Mouse (Mus musculus) brain, embryonic 18.5 days (tissue): ENCODE data around the gene Ros1.

ENCODE experiments used
- DNase-seq: peaks from one replicate; pipeline ENCODE4 v3.0.0-alpha.2; 2012; ENCODE audit warnings: low read depth, low spot score

The Ros1 gene

DNA sequence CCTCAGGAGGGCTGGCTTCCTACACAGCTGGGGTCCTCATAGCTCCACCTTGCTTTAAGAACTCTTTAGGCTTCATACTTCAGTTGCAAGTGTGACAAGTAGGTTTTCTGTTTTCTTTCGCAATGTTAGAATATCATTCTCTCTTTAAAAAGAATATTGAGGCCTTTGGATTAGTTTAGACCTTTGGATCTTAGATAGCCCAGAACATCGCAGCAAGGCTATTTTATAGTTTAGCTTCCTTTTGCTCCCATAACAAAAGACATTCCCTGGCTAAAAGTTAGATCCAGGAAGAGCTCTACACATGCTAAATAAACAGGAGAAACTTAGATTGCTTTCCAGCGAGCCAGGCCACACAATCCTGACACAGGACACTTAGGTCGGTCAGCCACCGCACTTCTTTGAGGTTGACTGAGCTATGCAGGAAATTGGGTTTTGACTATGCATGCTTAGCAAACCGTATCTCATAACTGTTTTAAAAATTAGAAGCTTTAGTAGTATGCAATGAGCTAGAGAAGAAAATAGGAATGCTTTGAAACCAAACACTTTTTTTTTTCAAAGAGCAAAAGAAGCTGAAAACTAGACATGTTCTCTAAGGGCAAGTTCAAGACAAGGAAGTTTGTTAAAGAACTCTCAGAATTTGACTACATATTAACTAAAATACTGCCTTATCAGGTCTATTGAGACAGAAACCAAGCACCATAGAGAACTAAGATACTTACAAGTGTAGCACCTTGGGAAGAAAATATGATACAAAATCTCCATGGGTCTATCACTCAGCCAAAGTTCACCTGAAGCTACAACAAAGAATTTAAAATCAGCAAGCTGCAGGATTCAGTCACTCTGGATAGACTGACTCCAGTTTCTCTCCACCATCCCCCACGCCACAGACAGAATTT is at the start of gene Ros1:
Ros1 (minus strand) TSS at position 288 of the 896 bp plus-strand sequence.
- DNase-seq, result no peak

DNA sequence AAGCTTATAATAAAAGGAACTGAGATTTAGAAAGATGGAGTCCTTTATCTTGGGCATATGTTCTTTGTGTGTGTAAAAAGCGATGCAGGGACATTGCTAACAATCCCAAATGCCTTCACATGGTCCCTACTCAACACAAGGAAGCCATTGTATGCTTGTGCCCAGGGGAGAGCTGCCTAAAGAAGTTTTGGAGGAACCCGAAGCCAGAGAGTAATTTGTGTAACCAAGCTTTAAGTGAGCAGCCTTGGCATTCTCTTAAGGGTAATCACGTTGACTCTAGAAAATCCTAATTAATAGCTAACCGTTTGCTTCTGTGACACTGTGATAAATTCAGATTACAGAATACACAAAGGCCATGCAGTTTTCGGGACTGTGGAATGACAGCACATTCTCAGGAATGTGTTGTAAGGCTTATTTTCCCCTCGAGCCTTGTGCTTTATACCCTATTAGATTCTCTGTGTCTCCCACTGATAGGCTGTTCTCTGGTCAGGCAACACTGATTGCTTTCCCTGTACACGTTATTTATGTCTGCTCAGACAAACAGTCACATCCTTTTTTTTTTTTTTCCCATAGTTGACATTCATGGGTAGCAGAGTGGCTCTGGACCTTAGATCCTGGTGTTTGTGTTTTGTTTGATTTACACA is 47.8 kb upstream of the Ros1 start:
- DNase-seq, result no peak

DNA sequence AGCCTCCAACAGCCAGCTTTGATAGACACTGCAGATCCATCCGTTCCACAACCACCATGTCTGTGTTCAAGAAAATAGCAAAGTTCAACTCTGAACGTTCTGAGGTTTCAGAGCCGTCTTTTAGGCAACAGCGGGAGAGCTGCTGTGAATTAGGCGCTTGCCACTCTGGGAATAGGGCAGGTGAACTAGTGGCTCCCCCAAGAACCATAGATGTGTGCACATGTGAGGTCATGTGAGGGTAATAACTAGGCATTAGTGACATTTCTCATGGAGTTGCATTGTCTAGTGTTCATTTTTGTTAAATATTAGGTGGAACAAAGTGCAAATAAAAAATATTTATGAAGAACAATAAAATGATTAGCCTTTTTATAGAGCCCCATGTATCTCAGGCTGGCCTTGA is 47.0 kb upstream of the Ros1 start:
- no peak for DNase-seq

DNA sequence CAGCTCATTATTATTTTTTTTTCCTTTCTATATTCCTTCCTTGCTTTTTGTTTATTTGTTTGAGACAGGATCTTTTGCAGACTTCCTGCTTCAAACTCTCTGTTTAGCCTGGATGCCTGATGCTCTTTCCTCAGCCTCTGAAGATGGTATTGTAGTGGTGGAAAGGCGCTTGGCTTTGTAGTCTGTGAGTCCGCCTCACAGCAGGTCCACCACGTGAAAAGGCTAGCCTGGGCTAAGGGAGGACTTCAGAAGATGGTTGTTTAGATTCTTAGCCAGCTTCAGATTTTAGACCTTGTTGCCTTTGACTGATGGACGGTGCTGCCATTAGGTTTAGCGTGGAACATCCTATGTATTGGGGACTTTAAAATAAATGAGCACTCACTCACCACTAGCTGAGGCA is 40.4 kb upstream of the Ros1 start:
- DNase-seq, result no peak

- DNase-seq, result no peak
These were observed 39.6 kb upstream of the Ros1 start for GRCm38 (mm10) chr10:52234654-52234981.

- no peak for DNase-seq
These were observed 39.1 kb upstream of the Ros1 start for GRCm38 (mm10) chr10:52233969-52234653.

- DNase-seq, result no peak
These were observed 38.4 kb upstream of the Ros1 start, which contains the start of gene Dcbld1 for GRCm38 (mm10) chr10:52233301-52233968. Dcbld1 (plus strand) TSS chr10:52233619.

GRCm38 (mm10) chr10:52232196-52233176 is 37.4 kb upstream of the Ros1 start:
- no peak for DNase-seq

DNA sequence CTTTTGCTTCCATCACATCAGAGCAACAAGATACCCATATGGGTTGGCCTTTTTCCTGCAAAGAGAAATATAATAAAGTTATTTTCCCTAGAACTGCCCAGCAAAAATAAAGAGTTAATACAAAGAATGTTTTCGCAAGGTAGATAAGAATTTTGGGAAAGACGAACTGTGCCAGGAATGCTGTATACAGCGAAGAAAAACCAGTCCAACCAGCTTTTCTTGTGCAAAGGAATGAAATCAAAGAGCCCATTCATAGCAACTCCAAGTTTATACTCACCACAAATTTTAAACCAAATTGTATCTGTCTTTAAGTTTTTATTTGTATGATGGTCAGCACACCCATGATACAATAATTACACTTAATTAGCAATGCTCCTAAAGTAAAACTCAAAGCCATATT is 24.6 kb upstream of the Ros1 start:
- DNase-seq, result no peak

DNA sequence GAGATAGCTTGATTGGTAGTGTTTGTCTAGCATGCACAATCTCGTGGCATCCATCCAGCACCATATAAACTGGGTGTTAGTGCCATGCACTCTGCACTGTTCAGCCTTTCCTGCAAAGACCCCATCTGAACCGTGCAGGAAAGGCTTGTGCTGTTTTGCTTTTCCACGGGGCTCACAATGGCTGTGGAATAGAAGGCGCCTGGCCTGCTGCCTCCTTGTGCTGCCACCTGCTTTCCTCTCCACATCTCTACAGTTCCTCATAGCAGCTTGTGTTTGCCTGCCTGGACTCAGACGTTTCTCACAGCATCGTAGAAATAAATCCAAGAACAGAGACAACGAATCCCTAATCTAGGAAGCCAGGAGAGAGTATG is 22.5 kb upstream of the Ros1 start:
- DNase-seq, result no peak

- no peak for DNase-seq
These were observed 21.9 kb upstream of the Ros1 start for GRCm38 (mm10) chr10:52216797-52217563.

- DNase-seq, result no peak
These were observed 20.3 kb upstream of the Ros1 start for GRCm38 (mm10) chr10:52215267-52215818.

- DNase-seq, result no peak
These were observed 9.0 kb upstream of the Ros1 start for GRCm38 (mm10) chr10:52204006-52204405.

DNA sequence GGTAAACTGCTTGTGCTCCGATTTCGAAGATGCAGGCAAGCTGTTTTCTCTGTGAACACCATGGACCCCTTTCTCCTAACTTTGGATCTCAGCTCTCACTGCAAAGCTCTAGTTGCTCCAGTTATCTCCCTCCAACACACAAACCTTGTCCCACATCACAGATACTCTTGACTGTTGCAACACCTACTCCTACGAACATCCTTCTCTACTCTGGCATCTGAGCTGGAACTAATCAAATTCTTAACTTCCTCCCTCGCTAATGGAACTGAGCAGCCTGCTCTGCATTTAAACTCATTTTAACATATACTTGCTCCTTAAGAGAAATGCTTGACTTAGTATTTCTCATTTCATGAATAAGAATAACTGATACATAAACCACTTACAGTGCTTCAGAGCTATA is 9.1 kb downstream of the Ros1 start:
- no peak for DNase-seq

DNA sequence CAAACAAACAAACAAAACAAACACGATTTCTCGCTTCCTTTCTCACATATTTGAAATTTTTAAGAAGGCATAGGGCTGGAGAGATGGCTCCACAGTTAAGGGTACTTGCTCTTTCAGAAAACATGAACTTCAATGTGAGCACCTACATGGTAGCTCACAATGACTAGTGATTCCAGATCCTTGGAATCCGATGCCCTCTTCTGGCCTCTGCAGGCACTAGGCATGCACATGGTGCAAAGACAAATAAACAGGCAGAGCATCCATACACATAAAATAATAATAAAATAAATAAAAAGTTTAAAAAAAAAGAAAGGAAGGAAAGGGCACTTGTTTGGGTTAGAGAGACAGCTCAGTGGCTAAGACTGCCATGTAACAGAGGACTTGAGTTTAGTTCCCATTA is 12.2 kb downstream of the Ros1 start:
- DNase-seq, result no peak

GRCm38 (mm10) chr10:52174376-52174775 is 20.7 kb downstream of the Ros1 start:
- no peak for DNase-seq

- DNase-seq, result no peak
These were observed 24.6 kb downstream of the Ros1 start for GRCm38 (mm10) chr10:52170489-52170888.

DNA sequence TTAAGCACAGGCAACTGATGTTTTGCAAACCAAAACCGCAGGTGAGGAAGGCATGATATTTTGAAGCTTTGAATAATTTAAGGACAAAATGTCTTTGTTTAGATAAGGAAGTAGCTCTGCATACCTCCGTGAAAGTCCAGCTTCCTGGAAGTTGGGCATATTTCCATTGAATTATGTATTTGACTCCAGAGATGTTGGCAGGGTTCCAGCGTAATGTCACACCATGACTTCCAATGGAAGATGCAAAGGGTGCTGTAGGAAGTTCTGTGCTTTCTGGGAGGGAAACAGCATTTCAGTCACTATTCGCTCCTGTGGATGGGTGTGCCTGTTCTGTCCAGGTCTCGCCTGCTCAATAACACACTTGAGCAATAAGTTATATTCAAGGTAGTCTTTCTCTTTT is 25.2 kb downstream of the Ros1 start:
- DNase-seq, result no peak

GRCm38 (mm10) chr10:52165376-52165775 is 29.7 kb downstream of the Ros1 start:
- DNase-seq, result no peak

DNA sequence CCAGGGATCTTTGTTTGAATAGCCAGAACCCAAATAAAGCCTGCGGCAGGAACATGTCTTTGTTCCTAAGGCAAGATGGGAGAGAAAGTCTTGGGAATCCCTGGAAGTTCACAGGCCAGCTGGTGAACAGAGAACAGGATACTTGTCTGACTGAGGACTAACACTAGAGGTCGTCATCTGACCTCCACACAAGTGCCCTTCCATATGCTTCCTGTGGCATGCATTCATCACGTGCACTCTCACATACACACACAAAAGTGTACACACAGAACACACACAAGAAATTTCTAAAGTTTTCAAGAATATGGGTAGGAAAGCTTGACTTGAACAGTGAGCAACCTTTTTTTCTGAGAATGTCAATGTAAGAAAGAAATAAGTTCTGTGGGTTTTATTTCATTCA is 34.4 kb downstream of the Ros1 start:
- no peak for DNase-seq
